Mouse (Mus musculus) gastrocnemius, adult 18-20 months (tissue): ENCODE results near the gene Ccdc124. TPM values are rescaled to one million over a fixed set of nuclear protein-coding genes. Genes with fewer than 3 reads are reported as not detected.
A peak's percentile ranks its signal among the peaks of the same experiment; 100 is the strongest.
"Not testable (repeated sequence)": the region's sequence is repeated elsewhere in the genome, so short reads cannot be mapped to it uniquely, and the experiment has no call there.

Experiments
- DNase-seq: peaks from one replicate; pipeline ENCODE4 v3.0.0; 2021; ENCODE audit warnings: low spot score
- microRNA-seq: library from miRNA; unstranded; fragments of <30 nt; microRNA quantifications from one replicate; pipeline ENCODE4 v1.2.0, GENCODE M21; 2021
- total RNA-seq, 2 experiments: library from RNA; stranded (reverse); gene quantifications; 2 replicates each; pipeline ENCODE4 v1.2.3; 2021

Ccdc124 gene
- total RNA-seq, 2 experiments from 2014 or later, result 72.6 to 76.5 TPM

DNA sequence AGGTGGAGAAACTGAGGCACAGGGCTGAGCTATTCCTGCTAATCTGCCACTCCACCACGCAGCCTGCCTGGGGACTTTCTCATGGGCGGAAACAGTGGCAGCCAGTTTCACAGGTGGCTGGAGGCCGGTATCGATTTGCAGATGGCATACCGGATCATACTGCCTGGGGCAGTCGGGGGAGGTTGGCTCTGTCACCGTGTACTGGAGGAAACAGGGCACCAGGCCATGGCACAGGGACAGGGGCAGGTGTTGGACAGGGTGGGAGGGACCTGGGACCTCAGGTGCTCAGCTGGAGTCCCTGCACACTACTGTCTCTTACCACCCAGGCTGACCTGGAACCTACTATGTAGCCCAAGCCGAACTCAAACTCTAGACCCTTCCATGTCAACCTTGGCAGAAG lies 47.9 kb downstream of the Ccdc124 start:
- DNase-seq, result peak; percentile 73

DNA sequence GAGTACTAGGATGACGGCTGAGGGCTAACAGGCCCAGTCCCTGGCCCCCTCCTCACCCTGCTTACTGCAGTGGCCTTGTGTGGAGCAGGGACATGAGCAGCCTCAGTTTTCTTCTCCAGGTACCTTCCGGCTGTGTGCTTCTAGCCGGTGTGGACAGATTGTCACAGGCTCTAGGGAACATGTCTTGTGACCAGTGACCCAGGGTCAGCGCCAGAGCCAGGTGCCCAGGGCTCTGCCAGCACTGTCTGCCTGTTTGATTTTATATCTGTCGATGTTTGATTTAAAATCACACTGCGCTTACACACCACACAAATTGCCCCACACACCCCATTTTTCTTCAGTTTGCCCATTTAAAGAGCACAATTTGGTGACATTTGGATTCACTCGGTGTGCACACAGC lies 49.9 kb downstream of the Ccdc124 start:
- DNase-seq, result peak; percentile 61

DNA sequence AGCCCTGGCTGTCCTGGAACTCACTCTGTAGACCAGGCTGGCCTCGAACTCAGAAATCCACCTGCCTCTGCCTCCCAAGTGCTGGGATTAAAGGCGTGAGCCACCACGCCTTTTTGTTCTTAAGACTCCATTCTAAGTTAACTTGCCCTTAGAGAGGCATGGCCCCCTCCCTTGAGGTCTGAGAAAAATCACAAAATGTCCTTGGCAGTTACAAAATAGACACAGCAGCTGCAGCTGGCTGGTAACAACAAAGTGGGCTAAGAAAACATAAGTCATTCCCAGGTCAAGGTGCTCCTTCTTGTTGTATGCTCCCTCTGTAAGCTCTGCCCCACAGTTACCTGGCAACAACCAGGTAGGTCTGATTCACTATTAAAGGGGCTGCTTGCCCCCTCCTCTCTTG lies 51.1 kb downstream of the Ccdc124 start:
- not testable (repeated sequence) for DNase-seq

DNA sequence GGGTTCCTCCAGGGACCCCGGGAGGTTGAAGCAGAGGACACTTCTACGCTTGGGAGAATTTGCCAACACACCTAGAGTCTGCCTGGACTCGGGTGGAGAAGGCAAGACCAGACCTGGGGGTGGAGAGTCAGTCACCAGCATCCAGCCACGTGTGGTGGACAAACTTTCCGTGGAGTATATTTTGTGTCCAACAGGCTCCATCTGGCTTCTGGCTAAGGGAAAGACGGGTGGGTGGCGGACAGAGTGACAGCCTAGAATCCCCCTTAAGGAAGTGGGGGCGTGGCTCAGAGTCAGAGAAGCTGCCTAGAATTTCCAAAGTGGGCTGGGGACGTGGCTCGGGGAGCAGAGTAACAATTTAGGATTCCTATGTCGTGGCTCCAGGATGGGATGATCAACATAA lies 51.7 kb downstream of the Ccdc124 start:
- no peak for DNase-seq

DNA sequence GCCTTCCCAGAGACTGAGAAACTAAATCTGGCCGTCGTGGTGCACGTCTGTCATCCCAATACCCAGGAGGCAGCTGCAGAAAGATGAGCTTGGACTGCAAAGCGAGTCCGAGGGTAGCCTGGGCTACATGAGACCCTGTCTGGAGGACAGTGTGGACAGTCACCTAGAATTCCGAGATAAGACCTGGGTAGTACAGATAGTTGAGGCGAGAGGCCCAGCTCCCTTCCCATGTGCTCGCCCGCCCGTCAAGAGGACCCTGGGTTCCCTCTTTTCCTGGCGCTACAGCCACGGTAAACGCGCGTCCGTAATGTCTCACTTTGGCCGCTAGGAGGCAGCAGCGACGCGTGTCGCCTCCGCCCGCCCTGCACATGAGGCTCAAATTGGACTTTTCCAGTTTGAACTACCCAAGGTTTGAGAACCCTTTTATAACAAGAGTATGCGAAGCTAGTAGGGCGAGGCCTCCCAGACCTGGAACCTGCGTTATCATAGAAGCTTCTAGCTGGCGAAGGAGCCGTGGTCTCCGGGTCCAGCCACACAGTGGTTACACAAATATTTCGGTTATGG lies 52.3 kb downstream of the Ccdc124 start:
- DNase-seq, result peak; percentile 80

DNA sequence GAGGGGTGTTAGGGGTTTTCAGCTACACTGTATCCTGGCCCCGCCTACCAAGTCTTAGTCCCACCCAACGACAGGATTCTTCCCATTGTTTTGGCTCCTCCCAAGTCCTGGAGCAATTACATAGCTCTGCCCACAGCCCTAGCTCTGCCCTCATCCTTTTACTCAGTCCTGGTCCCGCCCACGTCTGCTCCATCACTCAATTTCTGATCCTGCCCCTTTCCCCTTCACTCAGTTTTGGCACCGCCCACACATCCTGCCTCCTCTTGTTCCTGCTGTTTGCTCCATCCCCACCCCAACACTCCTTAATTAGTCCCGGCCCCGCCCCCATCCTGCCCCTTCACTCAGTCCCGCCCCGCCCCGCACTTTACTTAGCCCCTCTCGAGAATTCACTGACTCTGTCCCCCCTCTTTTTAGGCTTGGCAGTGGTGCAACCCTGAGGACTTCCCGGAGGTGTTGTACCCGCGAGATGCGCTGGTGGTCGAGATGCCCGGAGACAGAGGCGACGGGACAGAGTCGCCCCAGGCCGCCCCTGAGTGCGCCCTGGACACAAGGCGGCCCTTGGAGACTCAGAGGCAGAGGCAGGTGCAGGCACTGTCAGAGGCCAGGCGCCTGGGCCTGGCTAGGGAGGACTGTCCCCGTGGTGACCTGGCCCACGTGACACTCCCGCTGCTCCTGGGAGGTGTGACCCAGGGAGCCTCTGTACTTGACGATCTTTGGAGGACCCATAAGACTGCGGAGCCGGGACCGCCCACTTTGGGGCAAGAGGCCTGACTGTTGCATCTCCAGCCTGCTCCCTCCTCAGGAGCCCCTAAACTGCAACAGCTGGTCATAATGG lies 53.4 kb downstream of the Ccdc124 start:
- peak; percentile 73 for DNase-seq

Small RNA genes within 50 kb of the gene (microRNA-seq; reads per million reads assigned to microRNA genes)
- gene Mir7067, result not detected

Other genes starting within 250 kb of the Ccdc124 start
- under 1 TPM; 0.16 to 0.21 TPM for gene Gdf15, start 241.5 kb downstream of the Ccdc124 start, total RNA-seq
- gene Pgpep1, start 213.5 kb downstream of the Ccdc124 start, total RNA-seq, result 10 to 100 TPM; 11.9 to 13.7 TPM
- 10 to 100 TPM; 65.4 to 70.3 TPM for gene Lsm4, start 200.7 kb downstream of the Ccdc124 start, total RNA-seq
- 10 to 100 TPM; 41.6 to 68.4 TPM for gene Jund, start 175.0 kb downstream of the Ccdc124 start, total RNA-seq
- gene Iqcn, start 170.5 kb downstream of the Ccdc124 start, total RNA-seq, result not detected
- gene Gm3336, start 155.4 kb downstream of the Ccdc124 start, total RNA-seq, result not detected
- gene Pde4c, start 150.2 kb downstream of the Ccdc124 start, total RNA-seq, result 1 to 10 TPM; 1.3 to 1.6 TPM
- 10 to 100 TPM; 32.5 to 36.5 TPM for gene Rab3a, start 119.3 kb downstream of the Ccdc124 start, total RNA-seq
- gene Mpv17l2, start 113.0 kb downstream of the Ccdc124 start, total RNA-seq, result 10 to 100 TPM; 19.9 to 20.9 TPM
- gene Pik3r2, start 97.2 kb downstream of the Ccdc124 start, total RNA-seq, result 10 to 100 TPM; 13.3 to 15.1 TPM
- 1 to 10 TPM; 2.7 TPM for gene Mast3, start 68.9 kb downstream of the Ccdc124 start, total RNA-seq
- gene Il12rb1, start 65.5 kb downstream of the Ccdc124 start, total RNA-seq, result under 1 TPM in 1 of 2 experiments, not detected in 1; 0.07 TPM
- 100 to 1,000 TPM in 1 of 2 experiments, 10 to 100 TPM in 1; 58.3 to 202 TPM for gene Arrdc2, start 34.2 kb downstream of the Ccdc124 start, total RNA-seq
- gene Kcnn1, start 10.7 kb downstream of the Ccdc124 start, total RNA-seq, result 10 to 100 TPM; 18.2 to 21.1 TPM
- under 1 TPM in 1 of 2 experiments, not detected in 1; 0.07 TPM for gene Slc5a5, start 18.8 kb upstream of the Ccdc124 start, total RNA-seq
- gene Rpl18a, start 23.5 kb upstream of the Ccdc124 start, total RNA-seq, result 1,000 to 10,000 TPM; 1,014 to 1,053 TPM
- gene Map1s, start 32.0 kb upstream of the Ccdc124 start, total RNA-seq, result 10 to 100 TPM in 1 of 2 experiments, 1 to 10 TPM in 1; 9.4 to 13.7 TPM